Mouse (Mus musculus) layer of hippocampus, adult 8-10 months (tissue): ENCODE measurements around the gene Rdh5. TPM values are rescaled to one million over a fixed set of nuclear protein-coding genes. Genes with fewer than 3 reads are reported as not detected.

Source experiments
- DNase-seq, 2 experiments: peaks; one replicate each; pipeline ENCODE4 v3.0.0; 2022; ENCODE audit warnings: low spot score in 2 of 2
- total RNA-seq, 4 experiments: library from RNA; stranded (reverse); gene quantifications; 2 replicates each; pipeline ENCODE4 v1.2.4; 2022

Gene Rdh5
- total RNA-seq, 4 experiments from 2014 or later: 4.5 to 7.8 (median 7.2) TPM

- DNase-seq: no peak
Observed at GRCm38 (mm10) chr10:128866518-128866917, 56.2 kb downstream of the Rdh5 start.

GRCm38 (mm10) chr10:128866042-128866441 lies 56.6 kb downstream of the Rdh5 start:
- no peak for DNase-seq

Other genes starting within 250 kb of the Rdh5 start
- gene Suox, start 248.8 kb downstream of the Rdh5 start, total RNA-seq: 10 to 100 TPM; 12.0 to 16.6 (median 14.3) TPM
- gene Rab5b, start 226.6 kb downstream of the Rdh5 start, total RNA-seq: 100 to 1,000 TPM; 132 to 151 (median 135) TPM
- 1 to 10 TPM in 3 of 4 experiments, under 1 TPM in 1; 0.62 to 2.4 (median 1.1) TPM for gene Pmel, start 218.7 kb downstream of the Rdh5 start, total RNA-seq
- gene Cdk2, start 217.9 kb downstream of the Rdh5 start, total RNA-seq: 1 to 10 TPM; 2.5 to 4.3 (median 3.4) TPM
- gene Dgka, start 178.0 kb downstream of the Rdh5 start, total RNA-seq: 10 to 100 TPM; 11.3 to 15.4 (median 13.9) TPM
- 10 to 100 TPM; 19.6 to 27.3 (median 25.7) TPM for gene Pym1, start 175.0 kb downstream of the Rdh5 start, total RNA-seq
- 1 to 10 TPM in 2 of 4 experiments, under 1 TPM in 2; 0.64 to 3.3 (median 1.5) TPM for gene Mmp19, start 132.0 kb downstream of the Rdh5 start, total RNA-seq
- 10 to 100 TPM; 60.8 to 71.5 (median 65.6) TPM for gene Dnajc14, start 118.8 kb downstream of the Rdh5 start, total RNA-seq
- 10 to 100 TPM in 3 of 4 experiments, 1 to 10 TPM in 1; 9.5 to 13.9 (median 11.6) TPM for gene Tmem198b, start 118.5 kb downstream of the Rdh5 start, total RNA-seq
- gene Sarnp, start 105.6 kb downstream of the Rdh5 start, total RNA-seq: 10 to 100 TPM; 32.7 to 41.2 (median 35.1) TPM
- 10 to 100 TPM in 1 of 4 experiments, 1 to 10 TPM in 3; 8.9 to 10.5 (median 9.6) TPM for gene Ormdl2, start 101.2 kb downstream of the Rdh5 start, total RNA-seq
- gene Gdf11, start 31.2 kb downstream of the Rdh5 start, total RNA-seq: 10 to 100 TPM; 19.9 to 22.7 (median 22.3) TPM
- gene Cd63, start 21.9 kb downstream of the Rdh5 start, total RNA-seq: 100 to 1,000 TPM in 2 of 4 experiments, 10 to 100 TPM in 2; 76.9 to 199 (median 126) TPM
- gene Bloc1s1, start 1.1 kb upstream of the Rdh5 start, total RNA-seq: 100 to 1,000 TPM in 2 of 4 experiments, 10 to 100 TPM in 2; 69.0 to 104 (median 90.6) TPM
- 10 to 100 TPM; 29.5 to 35.4 (median 31.6) TPM for gene Itga7, start 10.9 kb upstream of the Rdh5 start, total RNA-seq
- gene Mettl7b, start 38.1 kb upstream of the Rdh5 start, total RNA-seq: not detected
- gene Olfr9, start 66.5 kb upstream of the Rdh5 start, total RNA-seq: not detected
- not detected for gene Olfr763, start 87.9 kb upstream of the Rdh5 start, total RNA-seq
- not detected for gene Olfr764-ps1, start 117.0 kb upstream of the Rdh5 start, total RNA-seq
- gene Olfr765, start 127.1 kb upstream of the Rdh5 start, total RNA-seq: not detected
- not detected for gene Olfr766-ps1, start 146.1 kb upstream of the Rdh5 start, total RNA-seq
- under 1 TPM in 1 of 4 experiments, not detected in 3; 0.11 TPM for gene Olfr767, start 160.0 kb upstream of the Rdh5 start, total RNA-seq
- gene Olfr768, start 176.5 kb upstream of the Rdh5 start, total RNA-seq: not detected
- gene Olfr769, start 195.0 kb upstream of the Rdh5 start, total RNA-seq: not detected
- not detected for gene Olfr770, start 216.1 kb upstream of the Rdh5 start, total RNA-seq
- gene Olfr771, start 241.9 kb upstream of the Rdh5 start, total RNA-seq: not detected